Mouse (Mus musculus) spleen, adult 2 months (tissue): Measurements from ENCODE around the gene Gm16427. TPM values are rescaled to one million over a fixed set of nuclear protein-coding genes. Genes with fewer than 3 reads are reported as not detected.
"Not testable (repeated sequence)": the region's sequence is repeated elsewhere in the genome, so short reads cannot be mapped to it uniquely, and the experiment has no call there.

Experiments used
- DNase-seq, 2 experiments: peaks; one replicate each; pipeline versions ENCODE4 v3.0.0 to v3.0.0-alpha.2; 2012 to 2021; ENCODE audit warnings: low spot score in 2 of 2, low read depth in 1 of 2
- H3K27ac ChIP-seq: fragments of 200-500 bp; 2 replicates; pipeline ENCODE4 v1.5.1; 2012; ENCODE audit warnings: low read length, inconsistent platforms; ENCODE audit not compliant: insufficient read depth
- H3K27me3 ChIP-seq: fragments of 200-500 bp; 2 replicates; pipeline ENCODE4 v1.6.1; 2012; ENCODE audit warnings: mild to moderate bottlenecking, moderate library complexity, low read length, inconsistent platforms; ENCODE audit not compliant: control insufficient read depth, insufficient read depth
- H3K36me3 ChIP-seq: fragments of 200-500 bp; 2 replicates; pipeline ENCODE4 v1.6.1; 2012; ENCODE audit warnings: mild to moderate bottlenecking, low read length, inconsistent platforms; ENCODE audit not compliant: control insufficient read depth, insufficient read depth
- H3K4me1 ChIP-seq: fragments of 200-500 bp; 2 replicates; pipeline ENCODE4 v1.6.1; 2011; ENCODE audit warnings: inconsistent platforms; ENCODE audit not compliant: control insufficient read depth, insufficient read depth, insufficient read length
- H3K4me3 ChIP-seq: fragments of 200-500 bp; 2 replicates; pipeline ENCODE4 v1.5.1; 2011; ENCODE audit warnings: mild to moderate bottlenecking, inconsistent platforms; ENCODE audit not compliant: insufficient read depth, insufficient read length; ENCODE audit errors: extremely low read depth
- WGBS: fragments of 180-500 bp; shearing (Covaris S2); methylation state at CpG from one replicate; pipeline ENCODE4 v1.1.7; 2018; 5-methylcytosine and 5-hydroxymethylcytosine counted together
- polyA plus RNA-seq: library from polyadenylated mRNA; depleted of rRNA; stranded (reverse); fragments of >200 nt; gene quantifications from 2 replicates; pipeline ENCODE4 v1.2.3, GENCODE M21; 2012; rRNA removed

The Gm16427 gene
- not detected in 2 replicates for polyA plus RNA-seq

DNA sequence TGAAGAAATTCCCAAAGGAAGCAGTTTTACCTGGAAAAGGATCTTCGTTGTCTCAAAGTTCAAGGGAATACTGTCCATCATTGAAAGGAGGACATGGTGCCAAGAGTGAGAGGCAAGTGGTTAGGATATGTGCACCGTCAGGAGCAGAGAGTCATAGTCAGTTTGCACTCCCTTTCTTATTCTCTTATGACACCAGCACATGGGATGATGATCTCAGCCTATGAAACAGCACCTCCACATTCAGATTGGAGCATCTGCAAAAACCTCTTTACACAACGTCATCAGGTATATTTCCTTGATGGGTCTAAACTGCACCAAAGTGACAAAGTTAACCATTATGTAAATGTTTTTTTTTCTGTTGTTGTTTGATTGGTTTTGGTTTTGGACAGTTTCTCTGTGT is at the start of gene Gm16427:
TSS of gene Gm16427 (minus strand) at position 101 of the 400 bp plus-strand sequence.
- H3K27ac ChIP-seq, H3K4me1 ChIP-seq, H3K27me3 ChIP-seq, H3K4me3 ChIP-seq, DNase-seq, H3K36me3 ChIP-seq: not testable (repeated sequence)
- WGBS = 84% methylated on average over 2 of the region's 3 CpGs

Other genes with a start within 250 kb of the Gm16427 start
- gene C87414, start 131.4 kb upstream of the Gm16427 start, polyA plus RNA-seq = not detected in 2 replicates